8 mouse cellular contexts compared by ENCODE assay signal in genomic region chr15:12823455-12824119, GRCm38 (mm10). TPM values are rescaled to one million over a fixed set of nuclear protein-coding genes. Genes with fewer than 3 reads are reported as not detected.
DNase-seq lines count a peak whose midpoint lies in the region; ATAC-seq and TF ChIP-seq lines count a peak whose summit lies in the region.

No protein-coding gene starts in this region.

- peaks cover 24% of the 10 kb centered on the region for H3K4me1 ChIP-seq in kidney, embryonic 16.5 days (ENCODE audit: insufficient read depth, low read length)
- H3K4me1 ChIP-seq in kidney, adult 2 months (ENCODE audit: control insufficient read depth, insufficient read depth, low read length): peaks cover 4% of the 10 kb centered on the region; the same call in 1 of the 2 replicates
- H3K4me1 ChIP-seq in hindbrain, postnatal 0 days (ENCODE audit: insufficient read depth, low read length): peaks cover 8% of the 10 kb centered on the region; the same call in 1 of the 2 replicates

- H3K4me3 ChIP-seq in kidney, embryonic 16.5 days (ENCODE audit: low read length): peak overlapping the region; percentile 96
- H3K4me3 ChIP-seq in kidney, adult 2 months (ENCODE audit: insufficient read depth, low read depth, low read length): no peak overlapping the region; the same call in 1 of the 2 replicates
- peak overlapping the region; percentile 94 for H3K4me3 ChIP-seq in hindbrain, postnatal 0 days (ENCODE audit: low read length)

- H3K36me3 ChIP-seq in kidney, embryonic 16.5 days (ENCODE audit: insufficient read depth, low read length): peaks cover 41% of the 10 kb centered on the region
- no peaks in the 10 kb centered on the region; the same call in 1 of the 2 replicates for H3K36me3 ChIP-seq in kidney, adult 2 months (ENCODE audit: control insufficient read depth, insufficient read depth, low read length)
- peaks cover 29% of the 10 kb centered on the region; the same call in 1 of the 2 replicates for H3K36me3 ChIP-seq in hindbrain, postnatal 0 days (ENCODE audit: insufficient read depth, low read length)

- no peak for TF ChIP-seq POLR2A in kidney, adult 2 months (IDR thresholded peaks at IDR 0.05; ENCODE audit: low read depth, low read length)

- no peak for TF ChIP-seq CTCF in kidney, adult 2 months (conservative IDR thresholded peaks at IDR 0.05; ENCODE audit: insufficient read depth, insufficient read length, low read depth, low read length)
- TF ChIP-seq CTCF in hindbrain, postnatal 0 days (IDR thresholded peaks at IDR 0.05; ENCODE audit: low read depth): no peak

- H3K4me2 ChIP-seq in kidney, embryonic 16.5 days (replicated peaks; ENCODE audit: low read depth, low read length): peak overlapping the region; percentile 74
- H3K4me2 ChIP-seq in hindbrain, postnatal 0 days (ENCODE audit: low read depth, low read length): peak overlapping the region; percentile 80

- no peak for DNase-seq in kidney, adult 2 months
- DNase-seq in c-Kit-positive CD71-positive TER-119-positive erythroid progenitor cells, embryonic 14.5 days (ENCODE audit: low spot score): peak; percentile 53
- DNase-seq in hindbrain, postnatal 0 days (ENCODE audit: low spot score): no peak
- DNase-seq in naive thymus-derived CD4-positive, alpha-beta T cell, adult 2 months (ENCODE audit: low read depth): peak; percentile 7
- no peak for DNase-seq in frontal cortex, adult 2 months (ENCODE audit: extremely low spot score in 1 of 2, low spot score in 1 of 2)
- DNase-seq in left cerebral cortex, adult 11 months (ENCODE audit: low spot score): no peak
- no peak for DNase-seq in left cerebral cortex, postnatal 10 days (ENCODE audit: extremely low spot score in 1 of 2, low spot score in 2 of 2)

- ATAC-seq in kidney, embryonic 16.5 days (ENCODE audit: low FRiP score, low TSS enrichment): no peak
- ATAC-seq in hindbrain, postnatal 0 days: no peak

- H3K27ac ChIP-seq in kidney, embryonic 16.5 days (ENCODE audit: low read length): 0 out of 2 replicates have a peak overlapping the region, but pooled peaks have one; percentile 68
- no peak overlapping the region for H3K27ac ChIP-seq in kidney, adult 2 months (ENCODE audit: insufficient read depth, low read depth, low read length)
- H3K27ac ChIP-seq in hindbrain, postnatal 0 days: peak overlapping the region; percentile 92; the same call in 1 of the 2 replicates

- intact Hi-C loops in left cerebral cortex, postnatal 10 days (cut with DNase I): loop anchor here (10.0 kb wide), 1 partner anchor 669 kb away; no protein-coding TSS in a partner anchor

- H3K9ac ChIP-seq in kidney, embryonic 16.5 days (replicated peaks; ENCODE audit: low read length): peak overlapping the region; percentile 93
- peak overlapping the region; percentile 91 for H3K9ac ChIP-seq in hindbrain, postnatal 0 days (replicated peaks; ENCODE audit: low read length)

- H3K9me3 ChIP-seq in kidney, embryonic 16.5 days (ENCODE audit: low read length): no peaks in the 10 kb centered on the region
- no peaks in the 10 kb centered on the region for H3K9me3 ChIP-seq in hindbrain, postnatal 0 days (ENCODE audit: low read length)

- 86% methylated on average over 2 of the region's 2 CpGs for WGBS in kidney, embryonic 16.5 days
- 96% methylated on average over 2 of the region's 2 CpGs for WGBS in kidney, adult 2 months
- WGBS in hindbrain, postnatal 0 days: 88% methylated on average over 2 of the region's 2 CpGs

- no peaks in the 10 kb centered on the region for H3K27me3 ChIP-seq in kidney, embryonic 16.5 days (ENCODE audit: insufficient read depth, low read length)
- no peaks in the 10 kb centered on the region for H3K27me3 ChIP-seq in kidney, adult 2 months (replicated peaks; ENCODE audit: control insufficient read depth, insufficient read depth, low read length)
- no peaks in the 10 kb centered on the region for H3K27me3 ChIP-seq in hindbrain, postnatal 0 days (ENCODE audit: insufficient read depth, low read length)

RNA-seq across cellular contexts. Expression of gene 6030458C11Rik, which starts 0.9 kb away (rescaled TPM):
- polyA plus RNA-seq in kidney, embryonic 16.5 days (2015; fragmentation: Nextera tagmentation; extraction: Ambion mirVana): 29.1 and 40.2 TPM in 2 replicates
- 6.9 and 7.8 TPM in 2 replicates for polyA plus RNA-seq in kidney, adult 2 months (2012; rRNA removed)
- total RNA-seq in hindbrain, postnatal 0 days (2014; rRNA removed): 15.1 and 21.3 TPM in 2 replicates
- polyA plus RNA-seq in hindbrain, postnatal 0 days (2015; fragmentation: Nextera tagmentation; extraction: Ambion mirVana): 21.1 and 25.0 TPM in 2 replicates
- 25.2 and 25.4 TPM in 2 replicates for polyA plus RNA-seq in frontal cortex, adult 2 months (2012; rRNA removed)
- 10 to 100 TPM; 23.0 TPM for total RNA-seq in left cerebral cortex, postnatal 10 days (2021)

RNA-seq across cellular contexts. Expression of gene Drosha, which starts 1.0 kb away (rescaled TPM):
- polyA plus RNA-seq in kidney, embryonic 16.5 days (2015; fragmentation: Nextera tagmentation; extraction: Ambion mirVana): 40.5 and 48.0 TPM in 2 replicates
- 15.5 and 20.3 TPM in 2 replicates for polyA plus RNA-seq in kidney, adult 2 months (2012; rRNA removed)
- total RNA-seq in hindbrain, postnatal 0 days (2014; rRNA removed): 34.0 and 38.2 TPM in 2 replicates
- 32.3 and 33.7 TPM in 2 replicates for polyA plus RNA-seq in hindbrain, postnatal 0 days (2015; fragmentation: Nextera tagmentation; extraction: Ambion mirVana)
- 59.4 and 60.1 TPM in 2 replicates for polyA plus RNA-seq in frontal cortex, adult 2 months (2012; rRNA removed)
- total RNA-seq in left cerebral cortex, postnatal 10 days (2021): 10 to 100 TPM; 90.3 to 92.2 TPM

Comparison
In these comparisons a context has a peak if more than half of its experiments do, and no peak if none do; other contexts are left out.
1. DNase-seq: peak in c-Kit-positive CD71-positive TER-119-positive erythroid progenitor cells, embryonic 14.5 days (single experiment) and naive thymus-derived CD4-positive, alpha-beta T cell, adult 2 months (single experiment); none in kidney, adult 2 months (single experiment), hindbrain, postnatal 0 days (single experiment), frontal cortex, adult 2 months (0 of 2), left cerebral cortex, adult 11 months (single experiment) and left cerebral cortex, postnatal 10 days (0 of 2).